Mouse (Mus musculus) neural tube, embryonic 10.5 days (tissue): ENCODE data around the gene Hps6.

Source experiments
- DNase-seq: peaks from one replicate; pipeline ENCODE4 v3.0.0-alpha.2; 2017; ENCODE audit warnings: low spot score; ENCODE audit errors: extremely low spot score

The Hps6 gene

GRCm38 (mm10) chr19:46044993-46045695 lies 41.8 kb downstream of the Hps6 start, which contains the start of gene Ldb1:
TSS of gene Ldb1 (minus strand) at chr19:46045214.
- DNase-seq = peak; percentile 88

GRCm38 (mm10) chr19:46045696-46046311 lies 42.5 kb downstream of the Hps6 start:
- no peak for DNase-seq

- no peak for DNase-seq
These were observed 43.3 kb downstream of the Hps6 start for GRCm38 (mm10) chr19:46046621-46047025.

- no peak for DNase-seq
These were observed 44.1 kb downstream of the Hps6 start for GRCm38 (mm10) chr19:46047426-46047825.

- no peak for DNase-seq
These were observed 45.8 kb downstream of the Hps6 start for GRCm38 (mm10) chr19:46049129-46049528.

- no peak for DNase-seq
These were observed 47.2 kb downstream of the Hps6 start for GRCm38 (mm10) chr19:46050462-46050861.
